Mouse (Mus musculus) ZHBTc4 (cell line): Measurements from ENCODE around the gene Psmc4.

Experiments used
- DNase-seq: peaks from one replicate; pipeline ENCODE4 v3.0.0-alpha.2; 2011; ENCODE audit warnings: low read depth, low spot score

Psmc4 gene

GRCm38 (mm10) chr7:28049476-28050409, at the start of gene Psmc4:
Gene Psmc4 (minus strand): TSS chr7:28050101.
- peak; percentile 99 for DNase-seq

- DNase-seq = no peak
These were observed 49.2 kb upstream of the Psmc4 start for GRCm38 (mm10) chr7:28099101-28099500.

- DNase-seq = peak; percentile 30
These were observed 43.6 kb upstream of the Psmc4 start for GRCm38 (mm10) chr7:28093541-28093940.

- DNase-seq = peak; percentile 71
These were observed 36.3 kb upstream of the Psmc4 start for GRCm38 (mm10) chr7:28086236-28086635.

GRCm38 (mm10) chr7:28084215-28084614, 34.3 kb upstream of the Psmc4 start:
- DNase-seq = no peak

- DNase-seq = no peak
These were observed 20.8 kb upstream of the Psmc4 start, which contains the start of gene Fcgbp for GRCm38 (mm10) chr7:28070531-28071298. Gene Fcgbp (plus strand): TSS chr7:28071236.

GRCm38 (mm10) chr7:28069546-28070172, 19.8 kb upstream of the Psmc4 start:
- no peak for DNase-seq

- no peak for DNase-seq
These were observed 18.8 kb upstream of the Psmc4 start for GRCm38 (mm10) chr7:28068661-28069060.

- DNase-seq = no peak
These were observed 10.1 kb upstream of the Psmc4 start for GRCm38 (mm10) chr7:28059972-28060371.

GRCm38 (mm10) chr7:28053046-28053930, 3.4 kb upstream of the Psmc4 start:
- no peak for DNase-seq

- no peak for DNase-seq
These were observed 683 bp upstream of the Psmc4 start for GRCm38 (mm10) chr7:28050584-28050983.

- no peak for DNase-seq
These were observed 5.4 kb downstream of the Psmc4 start for GRCm38 (mm10) chr7:28044524-28044923.

- no peak for DNase-seq
These were observed 35.5 kb downstream of the Psmc4 start for GRCm38 (mm10) chr7:28014445-28014810.

GRCm38 (mm10) chr7:28013549-28014444, 36.1 kb downstream of the Psmc4 start, which contains the start of gene Zfp850:
Gene Zfp850 (minus strand): TSS chr7:28014115.
- DNase-seq = peak; percentile 88

- no peak for DNase-seq
These were observed 39.6 kb downstream of the Psmc4 start for GRCm38 (mm10) chr7:28010271-28010670.
